Comparison of ENCODE assay signal across 8 mouse cellular contexts in genomic region chr7:12834162-12835120, GRCm38 (mm10). TPM values are rescaled to one million over a fixed set of nuclear protein-coding genes. Genes with fewer than 3 reads are reported as not detected.
DNase-seq lines count a peak whose midpoint lies in the region; ATAC-seq and TF ChIP-seq lines count a peak whose summit lies in the region.

TSS of gene Zfp110 (plus strand) at chr7:12834761.

- H3K27me3 ChIP-seq in hindbrain, postnatal 0 days (ENCODE audit: insufficient read depth, low read length): no peaks in the 10 kb centered on the region

- peak within 1 kb of the TSS; percentile 94 for H3K27ac ChIP-seq in gastrocnemius, adult 2 months
- H3K27ac ChIP-seq in hindbrain, postnatal 0 days: peak within 1 kb of the TSS; percentile 74
- peak within 1 kb of the TSS; percentile 65 for H3K27ac ChIP-seq in left cerebral cortex, adult 2 months

- peaks cover 14% of the 10 kb centered on the region; the same call in 1 of the 2 replicates for H3K36me3 ChIP-seq in hindbrain, postnatal 0 days (ENCODE audit: insufficient read depth, low read length)

- DNase-seq in ZHBTc4 (ENCODE audit: low read depth, low spot score): peak; percentile 97
- peak; percentile 94 for DNase-seq in gastrocnemius, adult 2 months
- peak; percentile 90 for DNase-seq in hindbrain, postnatal 0 days (ENCODE audit: low spot score)
- DNase-seq in left cerebral cortex, adult 2 months (ENCODE audit: extremely low spot score in 1 of 2, low spot score in 2 of 2): peak; percentile 84 to 85
- DNase-seq in right cerebral cortex, adult 2 months (ENCODE audit: low spot score in 2 of 2): peak; percentile 80 to 89
- DNase-seq in urinary bladder, postnatal 14 days (ENCODE audit: low spot score): peak; percentile 91

- peak; percentile 96 for ATAC-seq in common myeloid progenitor, adult 5-6 weeks (replicated peaks; ENCODE audit: low read depth, poor library complexity, severe bottlenecking)
- peak; percentile 98 for ATAC-seq in hindbrain, postnatal 0 days
- ATAC-seq in megakaryocyte, adult 5-6 weeks (ENCODE audit: poor library complexity, severe bottlenecking): peak; percentile 97

- H3K4me1 ChIP-seq in hindbrain, postnatal 0 days (ENCODE audit: insufficient read depth, low read length): no peaks in the 10 kb centered on the region

- intact Hi-C loops in gastrocnemius, adult 2 months (cut with DNase I): loop anchor here (5.0 kb wide), 2 partner anchors 48 to 357 kb away; partner anchors contain the start of genes Zfp128 and Zfp606
- intact Hi-C loops in left cerebral cortex, adult 2 months (cut with DNase I): loop anchor here (1.0 to 10.0 kb wide), 3 partner anchors 16 to 410 kb away; partner anchors contain the start of genes Zfp329 and Zfp551

- WGBS in hindbrain, postnatal 0 days: 4% methylated on average over 47 of the region's 47 CpGs

- peaks cover 27% of the 10 kb centered on the region for H3K9me3 ChIP-seq in hindbrain, postnatal 0 days (ENCODE audit: low read length)

- H3K4me3 ChIP-seq in gastrocnemius, adult 2 months: peak within 1 kb of the TSS; percentile 88
- peak within 1 kb of the TSS; percentile 63 for H3K4me3 ChIP-seq in hindbrain, postnatal 0 days (ENCODE audit: low read length)
- peak within 1 kb of the TSS; percentile 86 for H3K4me3 ChIP-seq in left cerebral cortex, adult 2 months

- H3K9ac ChIP-seq in hindbrain, postnatal 0 days (replicated peaks; ENCODE audit: low read length): peak within 1 kb of the TSS; percentile 67

- TF ChIP-seq CTCF in gastrocnemius, adult 2 months (IDR thresholded peaks at IDR 0.05): peak; percentile 29; the same call in 1 of the 2 replicates
- no peak; the same call in none of the 2 replicates for TF ChIP-seq CTCF in hindbrain, postnatal 0 days (IDR thresholded peaks at IDR 0.05; ENCODE audit: low read depth)
- TF ChIP-seq CTCF in left cerebral cortex, adult 2 months (IDR thresholded peaks at IDR 0.05): peak; percentile 19; the same call in 1 of the 2 replicates

- peak within 1 kb of the TSS; percentile 68 for H3K4me2 ChIP-seq in hindbrain, postnatal 0 days (ENCODE audit: low read depth, low read length)

RNA-seq across cellular contexts. Expression of gene Zfp110, which starts in this region (rescaled TPM):
- total RNA-seq in common myeloid progenitor, adult 5-6 weeks (2017): 25.2 and 44.3 TPM in 2 replicates
- total RNA-seq in gastrocnemius, adult 2 months (2021): 10 to 100 TPM; 11.4 to 13.2 TPM
- total RNA-seq in hindbrain, postnatal 0 days (2014; rRNA removed): 15.2 and 31.8 TPM in 2 replicates
- 16.6 and 18.1 TPM in 2 replicates for polyA plus RNA-seq in hindbrain, postnatal 0 days (2015; fragmentation: Nextera tagmentation; extraction: Ambion mirVana)
- total RNA-seq in left cerebral cortex, adult 2 months (2021): 10 to 100 TPM; 12.5 to 13.5 TPM
- 24.6 and 25.9 TPM in 2 replicates for total RNA-seq in megakaryocyte, adult 5-6 weeks (2015)
- 33.6 and 38.8 TPM in 2 replicates for total RNA-seq in megakaryocyte, adult 5-6 weeks (2017)

Comparison
In these comparisons a context has a peak if more than half of its experiments do, and no peak if none do; other contexts are left out.
1. Peak in every context shown above with its lines: DNase-seq, ATAC-seq, H3K4me3 ChIP-seq and H3K27ac ChIP-seq.